Mouse (Mus musculus): Measurements from ENCODE around the gene Defa28. TPM values are rescaled to one million over a fixed set of nuclear protein-coding genes. Genes with fewer than 3 reads are reported as not detected.
"Not testable (repeated sequence)": the region's sequence is repeated elsewhere in the genome, so short reads cannot be mapped to it uniquely, and the experiment has no call there.

Gene Defa28
- 1.2 TPM in 1 of 2 replicates, not detected in the other for polyA plus RNA-seq (2012; rRNA removed)

GRCm38 (mm10) chr8:21582706-21583105 is at the start of gene Defa28:
Defa28 (plus strand) TSS chr8:21583006.
- DNase-seq (ENCODE audit: low read depth, low spot score) = not testable (repeated sequence)
- no CpG with 5 or more reads among the region's 1 CpGs for WGBS

- WGBS = no CpG with 5 or more reads among the region's 1 CpGs
These were observed 17.7 kb upstream of the Defa28 start, which contains the start of gene Defa37 for GRCm38 (mm10) chr8:21565086-21565485. Defa37 (plus strand) TSS chr8:21565386.

DNA sequence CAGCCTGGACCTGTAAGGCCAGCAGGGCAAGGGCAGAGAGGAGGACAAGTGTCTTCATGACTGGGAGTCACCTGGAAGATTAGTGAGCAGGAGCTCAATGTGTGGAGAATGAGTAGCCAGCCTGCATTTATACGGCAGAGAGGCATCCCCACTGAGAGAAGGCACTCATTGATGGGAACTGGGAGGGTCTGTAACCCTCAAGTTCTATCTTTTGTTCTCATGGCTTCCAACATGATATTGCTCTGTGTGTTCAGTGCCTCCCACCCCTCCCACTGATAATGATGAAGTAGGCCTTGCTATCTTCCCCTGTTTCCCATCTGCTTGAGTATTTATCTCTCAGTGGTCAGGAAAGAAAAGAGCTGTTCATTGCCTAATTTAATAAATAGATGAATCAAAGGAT is 11.6 kb downstream of the Defa28 start, which contains the start of gene Gm7861:
Gene Gm7861 (minus strand): TSS at position 101 of the 400 bp plus-strand sequence.
- WGBS = no CpG with 5 or more reads among the region's 1 CpGs

More at GRCm38 (mm10) chr8:21565086-21565485, 17.7 kb upstream of the Defa28 start, which contains the start of gene Defa37:
- DNase-seq (ENCODE audit: low read depth, low spot score) = not testable (repeated sequence)

GRCm38 (mm10) chr8:21617883-21618282 is 35.1 kb downstream of the Defa28 start, which contains the start of gene Defa26:
Defa26 (plus strand) TSS chr8:21618183.
- 83% methylated on average over 1 of the region's 1 CpGs for WGBS
- DNase-seq (ENCODE audit: low read depth, low spot score) = not testable (repeated sequence)

More for the DNA sequence above, 11.6 kb downstream of the Defa28 start, which contains the start of gene Gm7861:
- DNase-seq (ENCODE audit: low read depth, low spot score) = not testable (repeated sequence)

Other genes starting within 250 kb of the Defa28 start
- 10,137 TPM in 1 of 2 replicates, not detected in the other for gene Defa2, start 204.5 kb upstream of the Defa28 start, polyA plus RNA-seq (2012; rRNA removed)
- 7,413 TPM in 1 of 2 replicates, not detected in the other for gene Defa33, start 191.2 kb upstream of the Defa28 start, polyA plus RNA-seq (2012; rRNA removed)
- 942 and 3,726 TPM in 2 replicates for gene Defa36, start 155.6 kb upstream of the Defa28 start, polyA plus RNA-seq (2012; rRNA removed)
- gene Gm7849, start 126.4 kb upstream of the Defa28 start, polyA plus RNA-seq (2012; rRNA removed) = 10.2 TPM in 1 of 2 replicates, not detected in the other
- gene Defa20, start 73.7 kb upstream of the Defa28 start, polyA plus RNA-seq (2012; rRNA removed) = 11,485 TPM in 1 of 2 replicates, not detected in the other
- gene Defa32, start 54.0 kb upstream of the Defa28 start, polyA plus RNA-seq (2012; rRNA removed) = 6,500 TPM in 1 of 2 replicates, not detected in the other
- not detected in 2 replicates for gene Defa37, start 17.6 kb upstream of the Defa28 start, polyA plus RNA-seq (2012; rRNA removed)
- 7,316 TPM in 1 of 2 replicates, not detected in the other for gene Gm7861, start 11.5 kb downstream of the Defa28 start, polyA plus RNA-seq (2012; rRNA removed)
- gene Defa26, start 35.2 kb downstream of the Defa28 start, polyA plus RNA-seq (2012; rRNA removed) = 15.3 and 91.7 TPM in 2 replicates
- 283 and 431 TPM in 2 replicates for gene Defa17, start 72.8 kb downstream of the Defa28 start, polyA plus RNA-seq (2012; rRNA removed)
- 1.1 and 133 TPM in 2 replicates for gene Defa34, start 82.8 kb downstream of the Defa28 start, polyA plus RNA-seq (2012; rRNA removed)
- 632 and 1,019 TPM in 2 replicates for gene AY761184, start 120.6 kb downstream of the Defa28 start, polyA plus RNA-seq (2012; rRNA removed)
- gene Defa24, start 151.5 kb downstream of the Defa28 start, polyA plus RNA-seq (2012; rRNA removed) = 6,633 and 11,671 TPM in 2 replicates
- not detected in 2 replicates for gene Defb50, start 240.5 kb downstream of the Defa28 start, polyA plus RNA-seq (2012; rRNA removed)